Mouse (Mus musculus) C2C12 (cell line): ENCODE measurements around the gene Gm28053. TPM values are rescaled to one million over a fixed set of nuclear protein-coding genes. Genes with fewer than 3 reads are reported as not detected.

ENCODE experiments used
- H3K27me3 ChIP-seq: one replicate; pipeline ENCODE4 v1.6.1; 2011; ENCODE audit not compliant: control insufficient read depth, insufficient read depth, insufficient read length
- H3K36me3 ChIP-seq: one replicate; pipeline ENCODE4 v1.6.1; 2011; ENCODE audit not compliant: control insufficient read depth, insufficient read depth
- H3K4me3 ChIP-seq: one replicate; pipeline ENCODE4 v1.5.1; 2011; ENCODE audit warnings: mild to moderate bottlenecking, control low read depth; ENCODE audit not compliant: poor library complexity, insufficient read depth, severe bottlenecking
- H3K79me2 ChIP-seq: one replicate; pipeline ENCODE4 v1.6.1; 2011; ENCODE audit not compliant: control insufficient read depth, insufficient read depth
- H3K79me3 ChIP-seq: one replicate; pipeline ENCODE4 v1.6.1; 2011; ENCODE audit warnings: low read depth, control low read depth
- H3ac ChIP-seq: one replicate; pipeline ENCODE3; 2011; ENCODE audit warnings: low read depth; ENCODE audit not compliant: control insufficient read depth, insufficient read length
- CEBPB ChIP-seq: IDR thresholded peaks from one replicate; pipeline ENCODE4 v1.6.1; 2011; ENCODE audit warnings: low read depth, mild to moderate bottlenecking, control low read depth, moderate library complexity
- CTCF ChIP-seq: IDR thresholded peaks from one replicate; pipeline ENCODE4 v1.5.1; 2011; ENCODE audit not compliant: control insufficient read depth, insufficient read depth, insufficient read length
- FOSL1 ChIP-seq: IDR thresholded peaks from one replicate; pipeline ENCODE4 v1.8.0; 2011; ENCODE audit warnings: mild to moderate bottlenecking, low read length; ENCODE audit not compliant: poor library complexity, insufficient read depth, severe bottlenecking
- MAX ChIP-seq: IDR thresholded peaks from one replicate; pipeline ENCODE4 v1.6.1; 2011; ENCODE audit warnings: mild to moderate bottlenecking, control low read depth
- MYOD1 ChIP-seq: IDR thresholded peaks from one replicate; pipeline ENCODE4 v1.6.1; 2011; ENCODE audit warnings: low read depth; ENCODE audit not compliant: control insufficient read depth, insufficient read length
- MYOG ChIP-seq: IDR thresholded peaks from one replicate; pipeline ENCODE4 v1.6.1; 2011; ENCODE audit not compliant: control insufficient read depth, insufficient read length; ENCODE audit errors: extremely low read depth
- USF1 ChIP-seq: IDR thresholded peaks from one replicate; pipeline ENCODE4 v1.6.1; 2011; ENCODE audit warnings: low read depth, mild to moderate bottlenecking, control low read depth, moderate library complexity
- polyA plus RNA-seq: library from polyadenylated mRNA; unstranded; fragments of >200 nt; fragmentation: generic; extraction: Trizol; gene quantifications from one replicate; pipeline ENCODE4 v1.2.1, GENCODE M21; 2012; ENCODE audit warnings: missing spikeins

Gene Gm28053
- polyA plus RNA-seq, 1 experiment: not detected

GRCm38 (mm10) chr6:48704146-48704545, 14.3 kb upstream of the Gm28053 start:
- TF ChIP-seq FOSL1 (no peak), MYOD1 (no peak), MAX (no peak), CEBPB (no peak), CTCF (no peak), MYOG (no peak), USF1 (no peak)
- H3K79me3 ChIP-seq: no peaks in the 10 kb centered on the region
- H3K4me3 ChIP-seq: no peak overlapping the region
- no peaks in the 10 kb centered on the region for H3K36me3 ChIP-seq
- no peak overlapping the region for H3ac ChIP-seq
- no peaks in the 10 kb centered on the region for H3K27me3 ChIP-seq
- H3K79me2 ChIP-seq: no peaks in the 10 kb centered on the region

DNA sequence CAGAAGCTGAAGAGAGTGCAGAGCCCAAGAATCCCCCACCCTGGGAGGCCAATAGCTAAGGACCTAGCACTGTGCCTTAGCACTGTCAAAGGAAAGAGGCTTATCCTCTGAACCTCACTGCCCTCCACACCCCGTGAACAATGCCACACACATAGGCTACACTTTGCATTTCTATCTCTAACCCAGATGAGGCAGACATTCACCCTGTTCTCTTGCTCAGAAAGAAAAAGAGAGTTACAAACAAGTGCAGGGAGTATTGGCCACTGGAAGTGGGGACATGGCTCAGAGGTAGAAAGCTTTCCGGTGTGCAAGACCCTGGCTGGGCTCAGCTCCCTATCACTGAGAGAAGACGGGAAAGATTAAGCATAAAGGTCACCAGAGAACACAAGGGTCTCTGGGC, 12.3 kb upstream of the Gm28053 start:
- no peaks in the 10 kb centered on the region for H3K79me3 ChIP-seq
- no peaks in the 10 kb centered on the region for H3K79me2 ChIP-seq
- no peak overlapping the region for H3ac ChIP-seq
- H3K36me3 ChIP-seq: no peaks in the 10 kb centered on the region
- no peak overlapping the region for H3K4me3 ChIP-seq
- TF ChIP-seq USF1 (no peak), CTCF (no peak), MYOD1 (no peak), FOSL1 (no peak), CEBPB (no peak), MYOG (no peak), MAX (no peak)
- H3K27me3 ChIP-seq: no peaks in the 10 kb centered on the region

GRCm38 (mm10) chr6:48720326-48720725, 1.9 kb downstream of the Gm28053 start:
- no peak for TF ChIP-seq MAX
- no peak for TF ChIP-seq USF1
- no peak for TF ChIP-seq FOSL1
- TF ChIP-seq MYOD1: no peak
- no peak for TF ChIP-seq CTCF
- no peak for TF ChIP-seq MYOG
- TF ChIP-seq CEBPB: no peak
- Histone ChIP-seq H3K79me3 (no peaks in the 10 kb centered on the region), H3K4me3 (no peak overlapping the region), H3ac (no peak overlapping the region), H3K36me3 (no peaks in the 10 kb centered on the region), H3K27me3 (no peaks in the 10 kb centered on the region), H3K79me2 (no peaks in the 10 kb centered on the region)

DNA sequence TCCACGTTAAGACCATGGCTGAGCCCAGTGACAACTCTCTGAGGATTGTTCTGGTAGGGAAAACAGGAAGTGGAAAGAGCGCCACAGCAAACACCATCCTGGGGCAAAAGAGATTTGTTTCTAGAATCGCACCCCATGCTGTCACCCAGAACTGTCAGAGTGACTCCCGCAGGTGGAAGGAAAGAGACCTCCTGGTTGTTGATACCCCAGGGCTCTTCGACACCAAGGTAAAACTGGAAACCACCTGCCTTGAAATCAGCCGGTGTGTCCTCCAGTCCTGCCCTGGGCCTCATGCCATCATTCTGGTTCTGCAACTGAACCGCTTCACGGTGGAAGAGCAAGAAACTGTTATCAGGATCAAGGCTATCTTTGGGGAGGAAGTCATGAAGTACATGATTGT, 5.1 kb downstream of the Gm28053 start:
- Histone ChIP-seq H3ac (no peak overlapping the region), H3K79me3 (no peaks in the 10 kb centered on the region), H3K4me3 (no peak overlapping the region), H3K36me3 (no peaks in the 10 kb centered on the region), H3K27me3 (no peaks in the 10 kb centered on the region), H3K79me2 (no peaks in the 10 kb centered on the region)
- no peak for TF ChIP-seq MAX
- no peak for TF ChIP-seq MYOD1
- no peak for TF ChIP-seq MYOG
- TF ChIP-seq CTCF: no peak
- TF ChIP-seq FOSL1: no peak
- TF ChIP-seq CEBPB: no peak
- TF ChIP-seq USF1: no peak

- TF ChIP-seq MYOD1: no peak
- no peak for TF ChIP-seq FOSL1
- TF ChIP-seq MAX: no peak
- no peak for TF ChIP-seq CEBPB
- TF ChIP-seq MYOG: no peak
- no peak for TF ChIP-seq USF1
- no peak for TF ChIP-seq CTCF
- no peaks in the 10 kb centered on the region for H3K27me3 ChIP-seq
- no peaks in the 10 kb centered on the region for H3K36me3 ChIP-seq
- H3ac ChIP-seq: no peak overlapping the region
- H3K4me3 ChIP-seq: no peak overlapping the region
- H3K79me3 ChIP-seq: no peaks in the 10 kb centered on the region
- H3K79me2 ChIP-seq: no peaks in the 10 kb centered on the region
These were observed 7.1 kb downstream of the Gm28053 start for GRCm38 (mm10) chr6:48725476-48725875.

- H3K79me2 ChIP-seq: no peaks in the 10 kb centered on the region
- no peak overlapping the region for H3ac ChIP-seq
- no peak for TF ChIP-seq CEBPB
- TF ChIP-seq MAX: no peak
- no peak for TF ChIP-seq USF1
- TF ChIP-seq MYOD1: no peak
- TF ChIP-seq FOSL1: no peak
- no peak for TF ChIP-seq CTCF
- no peak for TF ChIP-seq MYOG
- no peaks in the 10 kb centered on the region for H3K79me3 ChIP-seq
- H3K36me3 ChIP-seq: no peaks in the 10 kb centered on the region
- H3K4me3 ChIP-seq: no peak overlapping the region
- no peaks in the 10 kb centered on the region for H3K27me3 ChIP-seq
These were observed 9.4 kb downstream of the Gm28053 start for GRCm38 (mm10) chr6:48727761-48728160.
